Mouse (Mus musculus): ENCODE results near the gene Psme4. TPM values are rescaled to one million over a fixed set of nuclear protein-coding genes. Genes with fewer than 3 reads are reported as not detected.

Gene Psme4
- polyA plus RNA-seq, 1 experiment from 2014 or later: 7.6 TPM

- ATAC-seq (ENCODE audit: insufficient read depth): no peak
- H3K4me3 ChIP-seq (replicated peaks): no peak overlapping the region
These were observed 14.9 kb downstream of the Psme4 start for GRCm38 (mm10) chr11:30786230-30786983.

GRCm38 (mm10) chr11:30792680-30793079 is 21.2 kb downstream of the Psme4 start:
- H3K4me1 ChIP-seq (replicated peaks): no peaks in the 10 kb centered on the region
- 85% methylated on average over 7 of the region's 7 CpGs for WGBS (ENCODE audit: insufficient replicate concordance)
- no peaks in the 10 kb centered on the region for H3K9me3 ChIP-seq (replicated peaks)
- H3K4me3 ChIP-seq (replicated peaks): no peak overlapping the region
- no peak for ATAC-seq (ENCODE audit: insufficient read depth)
- H3K9ac ChIP-seq: no peak overlapping the region
- H3K27ac ChIP-seq (replicated peaks): no peak overlapping the region
- no peak overlapping the region for H3K4me2 ChIP-seq
- H3K36me3 ChIP-seq (replicated peaks): peaks cover 13% of the 10 kb centered on the region; the same call in 1 of the 2 replicates
- no peaks in the 10 kb centered on the region for H3K27me3 ChIP-seq

More at GRCm38 (mm10) chr11:30786230-30786983, 14.9 kb downstream of the Psme4 start:
- Histone ChIP-seq H3K9ac (no peak overlapping the region), H3K9me3 (replicated peaks) (no peaks in the 10 kb centered on the region), H3K36me3 (replicated peaks) (no peaks in the 10 kb centered on the region), H3K27me3 (no peaks in the 10 kb centered on the region), H3K4me1 (replicated peaks) (peaks cover 7% of the 10 kb centered on the region; the same call in 1 of the 2 replicates), H3K4me2 (no peak overlapping the region), H3K27ac (replicated peaks) (no peak overlapping the region)
- WGBS (ENCODE audit: insufficient replicate concordance): 82% methylated on average over 7 of the region's 7 CpGs

- H3K9ac ChIP-seq: no peak overlapping the region
- no peak overlapping the region for H3K4me3 ChIP-seq (replicated peaks)
- WGBS (ENCODE audit: insufficient replicate concordance): 21% methylated on average over 1 of the region's 1 CpGs
- no peak overlapping the region for H3K27ac ChIP-seq (replicated peaks)
- H3K27me3 ChIP-seq: no peaks in the 10 kb centered on the region
- no peaks in the 10 kb centered on the region for H3K4me1 ChIP-seq (replicated peaks)
- no peak overlapping the region for H3K4me2 ChIP-seq
- ATAC-seq (ENCODE audit: insufficient read depth): no peak
- H3K9me3 ChIP-seq (replicated peaks): no peaks in the 10 kb centered on the region
- H3K36me3 ChIP-seq (replicated peaks): peaks cover 13% of the 10 kb centered on the region; the same call in 1 of the 2 replicates
These were observed 22.2 kb downstream of the Psme4 start for GRCm38 (mm10) chr11:30793753-30794152.

- ATAC-seq (ENCODE audit: insufficient read depth): no peak
- Histone ChIP-seq H3K27ac (replicated peaks) (no peak overlapping the region), H3K27me3 (no peaks in the 10 kb centered on the region), H3K4me2 (no peak overlapping the region), H3K9me3 (replicated peaks) (no peaks in the 10 kb centered on the region), H3K9ac (no peak overlapping the region), H3K36me3 (replicated peaks) (peaks cover 10% of the 10 kb centered on the region; the same call in 1 of the 2 replicates), H3K4me3 (replicated peaks) (no peak overlapping the region), H3K4me1 (replicated peaks) (no peaks in the 10 kb centered on the region)
- 79% methylated on average over 2 of the region's 2 CpGs for WGBS (ENCODE audit: insufficient replicate concordance)
These were observed 25.7 kb downstream of the Psme4 start for GRCm38 (mm10) chr11:30797236-30797635.

- H3K9me3 ChIP-seq (replicated peaks): no peaks in the 10 kb centered on the region
- ATAC-seq (ENCODE audit: insufficient read depth): no peak
- H3K27me3 ChIP-seq: no peaks in the 10 kb centered on the region
- H3K4me3 ChIP-seq (replicated peaks): no peak overlapping the region
- H3K4me1 ChIP-seq (replicated peaks): no peaks in the 10 kb centered on the region
- no peak overlapping the region for H3K9ac ChIP-seq
- H3K36me3 ChIP-seq (replicated peaks): no peaks in the 10 kb centered on the region
- no peak overlapping the region for H3K27ac ChIP-seq (replicated peaks)
- no peak overlapping the region for H3K4me2 ChIP-seq
- 47% methylated on average over 1 of the region's 1 CpGs for WGBS (ENCODE audit: insufficient replicate concordance)
These were observed 28.0 kb downstream of the Psme4 start for GRCm38 (mm10) chr11:30799496-30799895.

- Histone ChIP-seq H3K4me1 (replicated peaks) (no peaks in the 10 kb centered on the region), H3K4me2 (no peak overlapping the region), H3K27me3 (no peaks in the 10 kb centered on the region), H3K9me3 (replicated peaks) (no peaks in the 10 kb centered on the region), H3K27ac (replicated peaks) (no peak overlapping the region), H3K36me3 (replicated peaks) (no peaks in the 10 kb centered on the region), H3K4me3 (replicated peaks) (no peak overlapping the region), H3K9ac (no peak overlapping the region)
- no peak for ATAC-seq (ENCODE audit: insufficient read depth)
These were observed 28.6 kb downstream of the Psme4 start for GRCm38 (mm10) chr11:30800091-30800490.

GRCm38 (mm10) chr11:30802421-30802820 is 30.9 kb downstream of the Psme4 start:
- H3K4me2 ChIP-seq: no peak overlapping the region
- H3K4me1 ChIP-seq (replicated peaks): no peaks in the 10 kb centered on the region
- H3K9ac ChIP-seq: no peak overlapping the region
- WGBS (ENCODE audit: insufficient replicate concordance): 17% methylated on average over 1 of the region's 1 CpGs
- peaks cover 4% of the 10 kb centered on the region; the same call in 1 of the 2 replicates for H3K36me3 ChIP-seq (replicated peaks)
- H3K27ac ChIP-seq (replicated peaks): no peak overlapping the region
- H3K27me3 ChIP-seq: no peaks in the 10 kb centered on the region
- no peak for ATAC-seq (ENCODE audit: insufficient read depth)
- no peaks in the 10 kb centered on the region for H3K9me3 ChIP-seq (replicated peaks)
- no peak overlapping the region for H3K4me3 ChIP-seq (replicated peaks)

GRCm38 (mm10) chr11:30821116-30821515 is 49.6 kb downstream of the Psme4 start:
- H3K4me2 ChIP-seq: no peak overlapping the region
- H3K27me3 ChIP-seq: no peaks in the 10 kb centered on the region
- ATAC-seq (ENCODE audit: insufficient read depth): no peak
- no peaks in the 10 kb centered on the region for H3K4me1 ChIP-seq (replicated peaks)
- no peaks in the 10 kb centered on the region for H3K9me3 ChIP-seq (replicated peaks)
- WGBS (ENCODE audit: insufficient replicate concordance): 80% methylated on average over 5 of the region's 5 CpGs
- no peak overlapping the region for H3K4me3 ChIP-seq (replicated peaks)
- H3K9ac ChIP-seq: no peak overlapping the region
- peaks cover 49% of the 10 kb centered on the region for H3K36me3 ChIP-seq (replicated peaks)
- H3K27ac ChIP-seq (replicated peaks): no peak overlapping the region

- H3K4me1 ChIP-seq (replicated peaks): no peaks in the 10 kb centered on the region
- WGBS (ENCODE audit: insufficient replicate concordance): 47% methylated on average over 2 of the region's 2 CpGs
- no peak overlapping the region for H3K9ac ChIP-seq
- no peaks in the 10 kb centered on the region for H3K9me3 ChIP-seq (replicated peaks)
- H3K27ac ChIP-seq (replicated peaks): no peak overlapping the region
- H3K4me2 ChIP-seq: no peak overlapping the region
- H3K4me3 ChIP-seq (replicated peaks): no peak overlapping the region
- peaks cover 33% of the 10 kb centered on the region for H3K36me3 ChIP-seq (replicated peaks)
- no peaks in the 10 kb centered on the region for H3K27me3 ChIP-seq
- ATAC-seq (ENCODE audit: insufficient read depth): no peak
These were observed 67.3 kb downstream of the Psme4 start for GRCm38 (mm10) chr11:30838793-30839192.

GRCm38 (mm10) chr11:30844355-30844754 is 72.8 kb downstream of the Psme4 start:
- Histone ChIP-seq H3K4me3 (replicated peaks) (no peak overlapping the region), H3K36me3 (replicated peaks) (peaks cover 41% of the 10 kb centered on the region), H3K4me2 (no peak overlapping the region), H3K4me1 (replicated peaks) (no peaks in the 10 kb centered on the region), H3K27me3 (no peaks in the 10 kb centered on the region), H3K27ac (replicated peaks) (no peak overlapping the region), H3K9me3 (replicated peaks) (no peaks in the 10 kb centered on the region), H3K9ac (no peak overlapping the region)
- WGBS (ENCODE audit: insufficient replicate concordance): 79% methylated on average over 1 of the region's 1 CpGs
- ATAC-seq (ENCODE audit: insufficient read depth): no peak

GRCm38 (mm10) chr11:30872425-30872824 is 100.9 kb downstream of the Psme4 start:
- H3K27ac ChIP-seq (replicated peaks): no peak overlapping the region
- no peaks in the 10 kb centered on the region for H3K27me3 ChIP-seq
- peaks cover 36% of the 10 kb centered on the region for H3K36me3 ChIP-seq (replicated peaks)
- no peaks in the 10 kb centered on the region for H3K9me3 ChIP-seq (replicated peaks)
- no peaks in the 10 kb centered on the region for H3K4me1 ChIP-seq (replicated peaks)
- H3K4me2 ChIP-seq: no peak overlapping the region
- H3K9ac ChIP-seq: no peak overlapping the region
- H3K4me3 ChIP-seq (replicated peaks): no peak overlapping the region
- no peak for ATAC-seq (ENCODE audit: insufficient read depth)
